Mouse (Mus musculus): Measurements from ENCODE around the gene Rergl. TPM values are rescaled to one million over a fixed set of nuclear protein-coding genes. Genes with fewer than 3 reads are reported as not detected.

Gene Rergl
- not detected in 2 replicates for polyA plus RNA-seq (2011; ENCODE audit: insufficient read depth, insufficient read length, low replicate concordance, missing spikeins)

- Histone ChIP-seq H3K4me3 (replicated peaks; ENCODE audit: control insufficient read depth, low read depth, low read length) (no peak within 1 kb of the TSS), H3K27ac (ENCODE audit: control insufficient read depth, insufficient read depth, low read depth, low read length, poor library complexity) (no peak within 1 kb of the TSS), H3K4me1 (ENCODE audit: control insufficient read depth, insufficient read depth, low read length) (no peaks in the 10 kb centered on the region)
- no peak for TF ChIP-seq CTCF (IDR thresholded peaks at IDR 0.05; ENCODE audit: control insufficient read depth, insufficient read depth, low read length)
- TF ChIP-seq POLR2A (IDR thresholded peaks at IDR 0.05; ENCODE audit: borderline replicate concordance, control insufficient read depth, low read depth, low read length): no peak
- WGBS: 25% methylated on average over 1 of the region's 1 CpGs
Measured at GRCm38 (mm10) chr6:139501876-139502275, at the start of gene Rergl. Rergl (minus strand) TSS chr6:139501976.

GRCm38 (mm10) chr6:139538469-139538868, 36.7 kb upstream of the Rergl start:
- TF ChIP-seq POLR2A (IDR thresholded peaks at IDR 0.05; ENCODE audit: borderline replicate concordance, control insufficient read depth, low read depth, low read length) (no peak), CTCF (IDR thresholded peaks at IDR 0.05; ENCODE audit: control insufficient read depth, insufficient read depth, low read length) (no peak)
- no peak overlapping the region for H3K27ac ChIP-seq (ENCODE audit: control insufficient read depth, insufficient read depth, low read depth, low read length, poor library complexity)
- H3K4me1 ChIP-seq (ENCODE audit: control insufficient read depth, insufficient read depth, low read length): no peaks in the 10 kb centered on the region
- H3K4me3 ChIP-seq (replicated peaks; ENCODE audit: control insufficient read depth, low read depth, low read length): no peak overlapping the region
- 49% methylated on average over 2 of the region's 2 CpGs for WGBS

GRCm38 (mm10) chr6:139525406-139525805, 23.6 kb upstream of the Rergl start:
- Histone ChIP-seq H3K4me1 (ENCODE audit: control insufficient read depth, insufficient read depth, low read length) (no peaks in the 10 kb centered on the region), H3K4me3 (replicated peaks; ENCODE audit: control insufficient read depth, low read depth, low read length) (no peak overlapping the region), H3K27ac (ENCODE audit: control insufficient read depth, insufficient read depth, low read depth, low read length, poor library complexity) (no peak overlapping the region)
- TF ChIP-seq CTCF (IDR thresholded peaks at IDR 0.05; ENCODE audit: control insufficient read depth, insufficient read depth, low read length) (no peak), POLR2A (IDR thresholded peaks at IDR 0.05; ENCODE audit: borderline replicate concordance, control insufficient read depth, low read depth, low read length) (no peak)

GRCm38 (mm10) chr6:139524288-139524687, 22.5 kb upstream of the Rergl start:
- Histone ChIP-seq H3K27ac (ENCODE audit: control insufficient read depth, insufficient read depth, low read depth, low read length, poor library complexity) (no peak overlapping the region), H3K4me3 (replicated peaks; ENCODE audit: control insufficient read depth, low read depth, low read length) (no peak overlapping the region), H3K4me1 (ENCODE audit: control insufficient read depth, insufficient read depth, low read length) (no peaks in the 10 kb centered on the region)
- 69% methylated on average over 5 of the region's 5 CpGs for WGBS
- TF ChIP-seq POLR2A (IDR thresholded peaks at IDR 0.05; ENCODE audit: borderline replicate concordance, control insufficient read depth, low read depth, low read length) (no peak), CTCF (IDR thresholded peaks at IDR 0.05; ENCODE audit: control insufficient read depth, insufficient read depth, low read length) (no peak)

GRCm38 (mm10) chr6:139514938-139515510, 13.2 kb upstream of the Rergl start:
- Histone ChIP-seq H3K27ac (ENCODE audit: control insufficient read depth, insufficient read depth, low read depth, low read length, poor library complexity) (no peak overlapping the region), H3K4me3 (replicated peaks; ENCODE audit: control insufficient read depth, low read depth, low read length) (no peak overlapping the region), H3K4me1 (ENCODE audit: control insufficient read depth, insufficient read depth, low read length) (no peaks in the 10 kb centered on the region)
- WGBS: 76% methylated on average over 3 of the region's 3 CpGs
- TF ChIP-seq POLR2A (IDR thresholded peaks at IDR 0.05; ENCODE audit: borderline replicate concordance, control insufficient read depth, low read depth, low read length): no peak
- TF ChIP-seq CTCF (IDR thresholded peaks at IDR 0.05; ENCODE audit: control insufficient read depth, insufficient read depth, low read length): no peak

GRCm38 (mm10) chr6:139479730-139480129, 22.0 kb downstream of the Rergl start:
- no peak overlapping the region for H3K27ac ChIP-seq (ENCODE audit: control insufficient read depth, insufficient read depth, low read depth, low read length, poor library complexity)
- no peak overlapping the region for H3K4me3 ChIP-seq (replicated peaks; ENCODE audit: control insufficient read depth, low read depth, low read length)
- no peaks in the 10 kb centered on the region for H3K4me1 ChIP-seq (ENCODE audit: control insufficient read depth, insufficient read depth, low read length)
- TF ChIP-seq POLR2A (IDR thresholded peaks at IDR 0.05; ENCODE audit: borderline replicate concordance, control insufficient read depth, low read depth, low read length) (no peak), CTCF (IDR thresholded peaks at IDR 0.05; ENCODE audit: control insufficient read depth, insufficient read depth, low read length) (no peak)

- WGBS: 69% methylated on average over 6 of the region's 6 CpGs
- H3K4me1 ChIP-seq (ENCODE audit: control insufficient read depth, insufficient read depth, low read length): no peaks in the 10 kb centered on the region
- no peak for TF ChIP-seq POLR2A (IDR thresholded peaks at IDR 0.05; ENCODE audit: borderline replicate concordance, control insufficient read depth, low read depth, low read length)
- no peak for TF ChIP-seq CTCF (IDR thresholded peaks at IDR 0.05; ENCODE audit: control insufficient read depth, insufficient read depth, low read length)
- H3K27ac ChIP-seq (ENCODE audit: control insufficient read depth, insufficient read depth, low read depth, low read length, poor library complexity): no peak overlapping the region
- H3K4me3 ChIP-seq (replicated peaks; ENCODE audit: control insufficient read depth, low read depth, low read length): no peak overlapping the region
Measured at GRCm38 (mm10) chr6:139464980-139465379, 36.8 kb downstream of the Rergl start.

GRCm38 (mm10) chr6:139464292-139464691, 37.5 kb downstream of the Rergl start:
- H3K4me3 ChIP-seq (replicated peaks; ENCODE audit: control insufficient read depth, low read depth, low read length): no peak overlapping the region
- no peaks in the 10 kb centered on the region for H3K4me1 ChIP-seq (ENCODE audit: control insufficient read depth, insufficient read depth, low read length)
- H3K27ac ChIP-seq (ENCODE audit: control insufficient read depth, insufficient read depth, low read depth, low read length, poor library complexity): no peak overlapping the region
- 70% methylated on average over 2 of the region's 2 CpGs for WGBS
- TF ChIP-seq CTCF (IDR thresholded peaks at IDR 0.05; ENCODE audit: control insufficient read depth, insufficient read depth, low read length) (no peak), POLR2A (IDR thresholded peaks at IDR 0.05; ENCODE audit: borderline replicate concordance, control insufficient read depth, low read depth, low read length) (no peak)

GRCm38 (mm10) chr6:139461094-139461493, 40.7 kb downstream of the Rergl start:
- Histone ChIP-seq H3K27ac (ENCODE audit: control insufficient read depth, insufficient read depth, low read depth, low read length, poor library complexity) (no peak overlapping the region), H3K4me3 (replicated peaks; ENCODE audit: control insufficient read depth, low read depth, low read length) (no peak overlapping the region), H3K4me1 (ENCODE audit: control insufficient read depth, insufficient read depth, low read length) (no peaks in the 10 kb centered on the region)
- no peak for TF ChIP-seq POLR2A (IDR thresholded peaks at IDR 0.05; ENCODE audit: borderline replicate concordance, control insufficient read depth, low read depth, low read length)
- no peak for TF ChIP-seq CTCF (IDR thresholded peaks at IDR 0.05; ENCODE audit: control insufficient read depth, insufficient read depth, low read length)
- 31% methylated on average over 5 of the region's 5 CpGs for WGBS
